Mouse (Mus musculus) kidney, adult 2 months (tissue): ENCODE data around the gene Rab15. TPM values are rescaled to one million over a fixed set of nuclear protein-coding genes. Genes with fewer than 3 reads are reported as not detected.
"Not testable (repeated sequence)": the region's sequence is repeated elsewhere in the genome, so short reads cannot be mapped to it uniquely, and the experiment has no call there.

Source experiments
- DNase-seq: peaks from one replicate; pipeline ENCODE4 v3.0.0; 2021
- H3K27ac ChIP-seq: fragments of 200-500 bp; 2 replicates; pipeline ENCODE4 v1.5.1; 2012; ENCODE audit warnings: low read depth, low read length, control low read depth, inconsistent platforms; ENCODE audit not compliant: insufficient read depth
- H3K27me3 ChIP-seq: fragments of 200-500 bp; replicated peaks from 2 replicates; pipeline ENCODE4 v1.6.1; 2012; ENCODE audit warnings: mild to moderate bottlenecking, moderate library complexity, low read length, inconsistent platforms; ENCODE audit not compliant: control insufficient read depth, insufficient read depth
- H3K36me3 ChIP-seq: fragments of 200-500 bp; 2 replicates; pipeline ENCODE4 v1.6.1; 2012; ENCODE audit warnings: mild to moderate bottlenecking, moderate library complexity, low read length, inconsistent platforms; ENCODE audit not compliant: control insufficient read depth, insufficient read depth
- H3K4me1 ChIP-seq: fragments of 200-500 bp; 2 replicates; pipeline ENCODE4 v1.6.1; 2011; ENCODE audit warnings: low read length; ENCODE audit not compliant: control insufficient read depth, insufficient read depth
- H3K4me3 ChIP-seq: fragments of 200-500 bp; 2 replicates; pipeline ENCODE4 v1.5.1; 2011; ENCODE audit warnings: mild to moderate bottlenecking, low read depth, low read length, control low read depth; ENCODE audit not compliant: insufficient read depth
- CTCF ChIP-seq: fragments of 200-500 bp; conservative IDR thresholded peaks from 2 replicates; pipeline ENCODE4 v1.5.1; 2011; ENCODE audit warnings: low read depth, mild to moderate bottlenecking, control low read depth, low read length, moderate library complexity, mixed read lengths; ENCODE audit not compliant: insufficient read depth, insufficient read length
- POLR2A ChIP-seq: fragments of 200-500 bp; IDR thresholded peaks from one replicate; pipeline ENCODE4 v1.6.1; 2011; ENCODE audit warnings: low read depth, low read length, control low read depth
- WGBS: fragments of 180-500 bp; shearing (Covaris S2); methylation state at CpG from one replicate; pipeline ENCODE4 v1.1.7; 2018; 5-methylcytosine and 5-hydroxymethylcytosine counted together
- polyA plus RNA-seq: library from polyadenylated mRNA; depleted of rRNA; stranded (reverse); fragments of >200 nt; gene quantifications from 2 replicates; pipeline ENCODE4 v1.2.3, GENCODE M21; 2012; rRNA removed

Rab15 gene
- polyA plus RNA-seq: 4.4 and 4.7 TPM in 2 replicates

GRCm38 (mm10) chr12:76822651-76823041 is at the start of gene Rab15:
TSS of gene Rab15 (minus strand) at chr12:76822908.
- no peak within 1 kb of the TSS for H3K27ac ChIP-seq
- no peak for TF ChIP-seq CTCF
- no peak for TF ChIP-seq POLR2A
- no peak for DNase-seq
- H3K27me3 ChIP-seq: no peaks in the 10 kb centered on the region
- H3K4me3 ChIP-seq: peak within 1 kb of the TSS; percentile 64
- H3K4me1 ChIP-seq: no peaks in the 10 kb centered on the region
- H3K36me3 ChIP-seq: no peaks in the 10 kb centered on the region
- 9% methylated on average over 17 of the region's 17 CpGs for WGBS

GRCm38 (mm10) chr12:76869561-76869960 is 46.9 kb upstream of the Rab15 start:
- H3K4me1 ChIP-seq: no peaks in the 10 kb centered on the region
- no peak for TF ChIP-seq POLR2A
- no peak for TF ChIP-seq CTCF
- no peak overlapping the region for H3K4me3 ChIP-seq
- H3K27me3 ChIP-seq: no peaks in the 10 kb centered on the region
- no peak overlapping the region for H3K27ac ChIP-seq
- 88% methylated on average over 7 of the region's 7 CpGs for WGBS
- H3K36me3 ChIP-seq: no peaks in the 10 kb centered on the region
- DNase-seq: no peak

- WGBS: 76% methylated on average over 14 of the region's 14 CpGs
- no peaks in the 10 kb centered on the region for H3K27me3 ChIP-seq
- H3K27ac ChIP-seq: no peak overlapping the region
- no peak for TF ChIP-seq CTCF
- TF ChIP-seq POLR2A: no peak
- H3K4me3 ChIP-seq: no peak overlapping the region
- H3K36me3 ChIP-seq: no peaks in the 10 kb centered on the region
- H3K4me1 ChIP-seq: no peaks in the 10 kb centered on the region
- no peak for DNase-seq
Measured at GRCm38 (mm10) chr12:76868463-76869198, 45.9 kb upstream of the Rab15 start.

- Histone ChIP-seq H3K4me3 (no peak overlapping the region), H3K36me3 (no peaks in the 10 kb centered on the region), H3K27ac (no peak overlapping the region), H3K4me1 (no peaks in the 10 kb centered on the region), H3K27me3 (no peaks in the 10 kb centered on the region)
- DNase-seq: no peak
- TF ChIP-seq POLR2A: no peak
- TF ChIP-seq CTCF: no peak
- 84% methylated on average over 10 of the region's 10 CpGs for WGBS
Measured at GRCm38 (mm10) chr12:76867586-76868280, 45.0 kb upstream of the Rab15 start.

- H3K27ac ChIP-seq: no peak overlapping the region
- DNase-seq: no peak
- no peak overlapping the region for H3K4me3 ChIP-seq
- no peak for TF ChIP-seq CTCF
- no peaks in the 10 kb centered on the region for H3K27me3 ChIP-seq
- WGBS: 82% methylated on average over 13 of the region's 13 CpGs
- H3K36me3 ChIP-seq: no peaks in the 10 kb centered on the region
- no peaks in the 10 kb centered on the region for H3K4me1 ChIP-seq
Measured at GRCm38 (mm10) chr12:76865266-76865665, 42.6 kb upstream of the Rab15 start.

- Histone ChIP-seq H3K27ac (no peak overlapping the region), H3K4me1 (no peaks in the 10 kb centered on the region), H3K27me3 (no peaks in the 10 kb centered on the region), H3K4me3 (no peak overlapping the region), H3K36me3 (no peaks in the 10 kb centered on the region)
- no peak for TF ChIP-seq CTCF
- no peak for TF ChIP-seq POLR2A
- 80% methylated on average over 11 of the region's 11 CpGs for WGBS
- DNase-seq: no peak
Measured at GRCm38 (mm10) chr12:76863651-76864050, 40.9 kb upstream of the Rab15 start.

DNA sequence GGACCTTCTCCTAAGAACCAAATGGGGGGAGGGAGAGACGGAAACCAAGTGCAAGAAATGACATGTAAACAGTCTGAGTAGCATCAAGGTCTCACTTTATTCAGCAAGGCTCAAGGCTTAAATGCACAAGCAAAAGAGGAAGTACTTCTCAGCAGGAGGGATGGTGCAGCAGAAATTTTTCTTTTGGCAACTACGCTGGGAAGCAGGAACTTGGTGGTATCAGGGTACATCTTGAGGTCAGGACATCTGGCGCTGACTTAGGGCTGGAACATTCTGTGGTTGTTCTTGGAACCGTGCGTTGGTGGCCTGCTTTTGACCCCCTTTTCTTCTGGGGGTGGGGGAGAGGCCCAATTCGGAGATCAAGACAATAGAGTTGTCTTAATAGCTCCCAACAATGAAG is 36.1 kb upstream of the Rab15 start:
- not testable (repeated sequence) for H3K27ac ChIP-seq, H3K4me1 ChIP-seq, H3K4me3 ChIP-seq, H3K27me3 ChIP-seq, H3K36me3 ChIP-seq, DNase-seq
- 79% methylated on average over 6 of the region's 6 CpGs for WGBS
